Mouse (Mus musculus): ENCODE data around the gene Gm10282.

Gm10282 gene

DNA sequence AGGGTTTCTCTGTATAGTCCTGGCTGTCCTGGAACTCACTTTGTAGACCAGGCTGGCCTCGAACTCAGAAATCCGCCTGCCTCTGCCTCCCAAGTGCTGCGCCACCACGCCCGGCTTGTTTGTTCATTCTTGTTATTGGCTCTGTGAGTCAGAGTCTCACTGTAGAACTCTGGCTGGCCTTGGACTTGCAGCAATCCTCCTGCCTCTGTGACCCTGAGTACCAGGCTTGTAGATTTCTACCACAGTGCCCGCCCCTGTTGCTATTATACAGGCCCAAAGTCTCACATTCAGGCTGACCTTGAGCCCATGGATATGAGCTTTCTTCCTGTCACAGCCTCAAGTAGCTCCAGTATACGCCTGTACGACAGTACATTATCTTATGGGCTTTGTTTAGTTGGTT lies 8.5 kb downstream of the Gm10282 start:
- no peak for DNase-seq (ENCODE audit: low spot score)

DNA sequence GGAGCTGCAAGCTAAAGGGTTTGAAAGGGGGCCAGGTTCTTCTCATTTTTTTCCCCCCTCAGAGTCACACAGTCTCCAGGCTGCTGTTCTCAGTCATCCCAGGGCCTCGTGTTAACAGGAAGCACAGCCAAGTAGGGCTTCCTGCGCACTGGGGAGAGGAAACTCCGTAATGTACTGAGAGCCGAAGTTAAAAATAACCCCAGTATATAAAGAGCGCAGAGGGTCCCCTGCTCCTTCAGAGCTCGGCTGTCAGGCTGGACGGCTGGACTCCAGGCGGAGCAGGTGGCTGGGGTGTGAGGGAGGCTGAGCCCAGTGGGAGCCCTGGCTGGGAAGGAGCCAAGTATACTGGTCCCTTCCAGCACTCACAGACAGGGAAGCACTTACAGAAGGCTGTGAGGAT lies 9.4 kb downstream of the Gm10282 start:
- peak; percentile 92 for DNase-seq (ENCODE audit: low spot score)

DNA sequence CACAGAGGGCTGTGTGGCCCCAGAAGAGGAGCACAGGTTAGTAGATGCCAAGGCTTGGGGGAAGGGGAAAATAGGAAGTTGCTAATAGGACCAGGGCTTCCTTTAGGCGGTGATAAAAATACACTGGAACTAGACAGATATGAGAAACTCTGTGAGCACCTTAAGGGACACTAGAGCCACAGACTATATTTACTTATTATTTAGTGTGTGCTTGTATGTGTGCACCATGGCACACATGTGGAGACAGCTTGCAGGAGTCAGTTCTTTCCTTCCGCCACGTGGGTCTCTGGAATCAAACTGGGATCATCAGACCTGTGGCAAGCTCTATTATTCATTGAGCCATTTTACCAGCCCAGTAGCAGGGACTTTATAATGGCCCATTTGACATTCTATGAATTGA lies 9.9 kb downstream of the Gm10282 start:
- DNase-seq (ENCODE audit: low spot score) = peak; percentile 30

DNA sequence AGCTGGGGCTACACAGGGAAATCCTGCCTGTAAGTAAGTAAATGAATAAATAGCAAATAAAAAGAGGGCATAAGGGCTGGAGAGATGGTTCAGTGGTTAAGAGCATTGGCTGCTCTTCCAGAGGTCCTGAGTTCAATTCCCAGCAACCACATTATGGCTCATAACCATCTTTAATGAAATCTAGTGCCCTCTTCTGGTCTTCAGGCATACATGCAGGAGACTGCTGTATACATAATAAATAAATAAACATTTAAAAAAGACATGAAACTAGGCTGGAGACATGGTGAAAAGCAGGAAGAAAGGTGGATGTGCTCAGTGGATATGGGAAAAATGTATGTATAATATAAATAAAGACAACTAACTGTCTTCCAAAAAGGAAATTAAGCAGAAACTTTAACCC lies 11.8 kb downstream of the Gm10282 start:
- DNase-seq (ENCODE audit: low spot score) = no peak

DNA sequence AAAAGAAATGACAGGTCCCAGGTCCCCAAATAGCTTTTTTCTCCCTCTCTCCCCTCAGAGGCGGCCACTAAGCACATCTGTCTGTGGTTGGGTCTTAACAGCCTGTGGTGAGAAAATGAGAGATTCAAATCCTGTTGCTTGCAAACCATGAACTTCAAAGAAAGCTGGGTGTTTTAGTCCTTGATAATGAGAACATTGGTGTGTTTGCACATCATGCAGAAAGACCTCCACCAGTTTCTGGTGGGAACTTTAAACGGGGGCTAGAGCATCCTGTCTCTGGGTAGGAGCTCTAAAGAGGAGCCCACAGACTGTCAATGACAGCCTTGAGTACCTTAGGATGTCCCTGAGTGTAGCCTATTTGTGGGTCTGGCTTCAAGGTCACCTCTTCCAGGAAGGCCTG lies 14.0 kb downstream of the Gm10282 start:
- no peak for DNase-seq (ENCODE audit: low spot score)

DNA sequence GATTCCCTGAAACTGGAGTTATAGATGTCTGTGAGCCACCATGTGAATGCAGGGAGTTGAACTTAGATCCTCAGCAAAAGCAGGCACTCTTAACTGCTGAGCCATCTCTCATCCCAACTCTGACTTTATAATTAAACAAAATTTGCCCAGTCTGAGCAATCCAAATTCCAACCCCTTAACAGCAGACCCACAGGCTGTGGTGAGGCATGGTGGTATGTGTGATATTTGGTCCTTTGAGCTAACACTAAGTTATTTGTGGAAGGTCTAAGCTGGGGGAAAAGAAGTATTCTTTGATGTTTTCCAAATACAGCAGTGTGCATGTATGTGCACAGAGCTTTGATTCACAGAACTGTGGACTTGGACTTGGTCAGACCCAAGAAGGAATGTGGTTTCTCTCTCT lies 16.0 kb downstream of the Gm10282 start:
- DNase-seq (ENCODE audit: low spot score) = no peak

GRCm38 (mm10) chr8:72285285-72285684 lies 19.8 kb downstream of the Gm10282 start:
- no peak for DNase-seq (ENCODE audit: low spot score)

GRCm38 (mm10) chr8:72281634-72282033 lies 23.4 kb downstream of the Gm10282 start:
- DNase-seq (ENCODE audit: low spot score) = no peak

- DNase-seq (ENCODE audit: low spot score) = no peak
Observed at GRCm38 (mm10) chr8:72279151-72279550, 25.9 kb downstream of the Gm10282 start.

GRCm38 (mm10) chr8:72277244-72277643 lies 27.8 kb downstream of the Gm10282 start:
- no peak for DNase-seq (ENCODE audit: low spot score)

GRCm38 (mm10) chr8:72273807-72274206 lies 31.3 kb downstream of the Gm10282 start:
- no peak for DNase-seq (ENCODE audit: low spot score)

- DNase-seq (ENCODE audit: low spot score) = no peak
Observed at GRCm38 (mm10) chr8:72273111-72273770, 31.8 kb downstream of the Gm10282 start.

GRCm38 (mm10) chr8:72272361-72272760 lies 32.7 kb downstream of the Gm10282 start:
- peak; percentile 89 for DNase-seq (ENCODE audit: low spot score)

DNA sequence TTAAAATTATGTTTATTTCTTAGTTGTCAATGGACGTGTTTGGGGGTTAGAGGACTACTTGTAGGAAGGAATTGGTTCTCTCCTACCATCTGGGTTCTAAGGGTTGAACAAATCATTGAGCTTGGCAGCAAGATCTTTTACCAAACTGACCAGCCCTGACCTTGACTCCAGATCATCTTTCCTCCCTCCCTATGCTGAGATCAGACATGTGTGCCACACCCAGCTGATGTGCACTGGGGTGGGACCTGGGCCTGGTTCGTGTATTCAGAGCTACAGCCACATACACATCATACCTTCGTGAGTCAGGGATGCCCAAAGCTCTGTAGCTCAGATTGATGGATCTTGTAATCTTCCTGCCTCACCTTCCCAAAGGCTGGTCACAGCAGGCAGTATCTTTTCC lies 33.4 kb downstream of the Gm10282 start:
- DNase-seq (ENCODE audit: low spot score) = no peak

GRCm38 (mm10) chr8:72271051-72271660 lies 33.9 kb downstream of the Gm10282 start:
- DNase-seq (ENCODE audit: low spot score) = no peak

DNA sequence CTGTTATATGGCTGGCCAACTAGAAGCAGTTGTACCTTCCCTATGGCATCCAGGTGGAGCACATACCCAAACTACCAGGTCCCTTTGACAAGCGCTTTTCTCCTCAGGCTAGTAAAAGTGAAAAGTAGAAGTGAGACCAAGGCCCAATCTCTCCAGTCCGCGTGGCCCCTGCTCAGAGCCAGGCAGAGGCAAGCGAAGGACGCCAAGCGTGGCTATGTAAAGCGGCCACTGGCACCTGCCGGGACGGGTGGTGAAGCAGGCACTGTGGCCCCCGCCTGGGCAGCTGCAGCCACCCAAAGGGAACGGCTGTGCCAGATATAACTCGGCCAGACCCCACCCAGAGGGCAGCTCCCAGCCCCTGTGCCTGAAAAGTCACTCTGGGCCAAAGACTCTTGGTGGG lies 34.5 kb downstream of the Gm10282 start:
- DNase-seq (ENCODE audit: low spot score) = no peak

- DNase-seq (ENCODE audit: low spot score) = peak; percentile 94
Observed at GRCm38 (mm10) chr8:72268356-72268755, 36.7 kb downstream of the Gm10282 start.

DNA sequence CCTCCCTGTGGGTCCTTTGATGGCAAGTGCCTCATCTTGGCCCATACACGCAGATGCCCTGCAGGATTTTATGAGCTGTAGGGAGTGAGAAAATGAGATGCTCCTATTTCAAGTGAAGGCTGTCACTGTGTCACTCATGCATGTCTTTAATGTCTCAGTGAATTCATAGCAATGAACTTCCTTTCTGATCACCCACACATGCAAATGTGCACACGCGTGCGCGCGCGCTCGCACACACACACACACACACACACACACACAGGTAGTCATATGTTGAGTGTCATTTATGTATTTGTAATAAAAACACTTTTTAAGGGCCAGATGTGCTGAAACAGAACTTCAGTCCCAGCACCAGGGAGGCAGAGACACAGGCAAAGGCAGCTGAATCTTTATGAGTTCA lies 38.0 kb downstream of the Gm10282 start:
- DNase-seq (ENCODE audit: low spot score) = no peak

DNA sequence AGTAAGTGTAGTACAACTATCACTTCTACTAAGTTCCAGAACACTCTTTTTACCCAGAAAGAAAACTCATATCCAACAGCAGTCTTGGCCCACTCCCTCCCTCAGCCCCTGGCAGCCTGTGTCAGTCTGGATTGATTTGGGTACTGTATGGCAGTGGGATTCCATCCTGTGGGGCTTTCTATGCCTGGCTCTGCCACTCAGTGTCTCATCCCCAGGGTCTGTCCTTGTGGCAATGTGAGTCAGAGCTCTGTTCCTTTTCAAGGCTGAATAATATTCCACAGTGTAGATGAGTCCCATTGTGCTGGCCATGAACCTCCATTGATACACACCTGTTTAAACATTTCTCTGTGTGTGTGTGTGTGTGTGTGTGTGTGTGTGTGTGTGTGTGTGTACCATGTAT lies 38.4 kb downstream of the Gm10282 start:
- no peak for DNase-seq (ENCODE audit: low spot score)

GRCm38 (mm10) chr8:72265342-72265741 lies 39.7 kb downstream of the Gm10282 start:
- DNase-seq (ENCODE audit: low spot score) = peak; percentile 71

GRCm38 (mm10) chr8:72263451-72263850 lies 41.6 kb downstream of the Gm10282 start:
- DNase-seq (ENCODE audit: low spot score) = no peak

- DNase-seq (ENCODE audit: low spot score) = no peak
Observed at GRCm38 (mm10) chr8:72262756-72263155, 42.3 kb downstream of the Gm10282 start.

- no peak for DNase-seq (ENCODE audit: low spot score)
Observed at GRCm38 (mm10) chr8:72261872-72262271, 43.2 kb downstream of the Gm10282 start.

GRCm38 (mm10) chr8:72261431-72261830 lies 43.6 kb downstream of the Gm10282 start:
- no peak for DNase-seq (ENCODE audit: low spot score)
